Mouse (Mus musculus): ENCODE data around the gene Cdkal1.

The Cdkal1 gene

DNA sequence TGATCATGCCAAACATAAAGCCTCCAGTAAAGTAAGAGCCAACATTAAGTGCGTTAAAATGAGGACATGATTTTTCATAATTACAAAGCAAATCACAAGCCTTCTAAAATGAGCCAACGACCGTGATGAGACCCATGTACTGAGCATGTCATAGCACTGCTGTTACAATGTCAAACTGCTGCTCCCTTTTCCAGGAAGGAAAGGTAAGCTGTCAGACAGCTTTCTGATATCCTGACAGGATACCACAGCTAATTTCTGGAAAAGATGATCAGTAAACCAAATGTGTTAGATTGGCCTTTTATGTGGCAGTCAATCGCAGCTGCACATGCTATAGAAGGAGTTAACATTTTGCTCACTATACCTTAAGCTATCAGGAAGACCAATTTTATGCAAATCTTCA is 44.7 kb downstream of the Cdkal1 start:
- DNase-seq (ENCODE audit: low spot score): no peak

DNA sequence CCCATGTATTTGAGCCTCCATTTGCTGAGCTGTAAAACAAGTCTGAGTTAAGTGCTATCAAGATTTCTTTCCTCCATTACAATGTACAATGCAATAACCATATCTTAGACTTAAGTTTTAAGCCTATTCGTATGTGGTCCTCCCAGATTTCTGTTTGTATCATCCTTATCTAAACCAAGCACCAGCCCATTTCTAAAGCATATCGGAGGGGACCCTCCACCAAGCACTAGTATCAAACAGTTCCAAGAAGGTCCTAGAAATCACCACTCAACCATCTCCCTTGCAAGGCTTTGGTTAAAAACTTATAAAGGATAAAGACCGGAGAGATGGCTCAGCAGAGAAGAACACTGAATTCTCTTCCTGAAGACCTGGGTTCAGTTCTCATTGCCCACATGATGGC is 47.1 kb downstream of the Cdkal1 start:
- DNase-seq (ENCODE audit: low spot score): no peak

- no peak for DNase-seq (ENCODE audit: low spot score)
Observed at GRCm38 (mm10) chr13:29807930-29808329, 47.5 kb downstream of the Cdkal1 start.

DNA sequence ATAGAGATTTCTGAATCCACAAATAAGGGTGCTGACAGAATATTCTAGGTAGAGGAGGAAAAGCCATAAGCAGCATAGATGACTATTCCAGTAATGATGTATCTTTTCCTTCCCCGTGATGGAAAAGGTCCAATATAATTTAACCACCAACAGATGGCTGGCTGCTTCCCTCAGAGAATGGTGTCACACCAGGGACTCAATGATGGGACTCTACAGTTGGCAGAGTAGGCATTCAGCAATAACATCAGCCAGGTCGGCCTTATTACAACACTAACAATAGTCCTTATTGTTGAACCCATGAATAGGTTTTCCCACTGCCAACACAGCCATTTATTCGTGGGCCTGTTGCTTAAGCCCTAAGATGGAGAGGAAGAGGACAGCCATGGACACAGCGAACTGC is 48.6 kb downstream of the Cdkal1 start:
- no peak for DNase-seq (ENCODE audit: low spot score)

DNA sequence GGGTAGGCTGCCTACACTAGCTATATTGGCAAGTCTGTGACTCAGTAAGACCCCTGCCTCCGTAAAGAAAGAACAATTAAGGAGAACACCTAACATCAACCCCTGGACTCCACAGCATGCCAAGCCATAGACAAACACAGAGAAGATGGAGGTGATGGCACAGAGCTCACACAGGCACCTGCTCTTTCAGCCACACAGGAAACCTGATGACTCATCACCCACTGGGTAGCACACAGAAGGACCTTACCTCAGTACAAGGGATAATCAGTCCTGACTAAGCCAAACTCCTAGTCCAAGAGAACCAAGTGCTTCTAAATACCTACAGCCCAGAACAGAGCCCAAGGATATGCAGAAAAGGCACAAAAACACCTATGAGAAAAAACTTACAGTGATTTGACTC is 50.2 kb downstream of the Cdkal1 start:
- DNase-seq (ENCODE audit: low spot score): no peak

GRCm38 (mm10) chr13:29804034-29804433 is 51.4 kb downstream of the Cdkal1 start:
- no peak for DNase-seq (ENCODE audit: low spot score)

DNA sequence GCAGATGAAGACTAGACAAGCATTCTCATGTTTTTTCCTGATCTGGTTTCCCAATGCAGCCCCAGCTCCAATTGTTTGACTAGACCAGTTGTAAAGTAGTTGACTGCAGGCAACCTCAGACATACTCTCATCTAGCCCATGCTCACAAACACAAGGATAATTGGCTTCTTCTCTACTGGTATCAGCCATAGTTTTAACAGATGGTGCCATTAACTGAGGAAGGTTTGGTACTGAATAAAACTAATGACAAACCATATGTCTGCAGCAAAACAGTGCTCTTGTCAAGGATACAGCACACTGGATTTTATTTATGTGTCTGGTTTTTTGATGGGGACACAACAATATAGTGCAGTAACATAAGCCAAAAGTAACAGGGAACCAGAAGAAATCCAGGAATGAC is 52.8 kb downstream of the Cdkal1 start:
- no peak for DNase-seq (ENCODE audit: low spot score)

GRCm38 (mm10) chr13:29800078-29800477 is 55.4 kb downstream of the Cdkal1 start:
- no peak for DNase-seq (ENCODE audit: low spot score)

- DNase-seq (ENCODE audit: low spot score): no peak
Observed at GRCm38 (mm10) chr13:29792112-29792511, 63.4 kb downstream of the Cdkal1 start.

GRCm38 (mm10) chr13:29791439-29791838 is 64.0 kb downstream of the Cdkal1 start:
- no peak for DNase-seq (ENCODE audit: low spot score)

- no peak for DNase-seq (ENCODE audit: low spot score)
Observed at GRCm38 (mm10) chr13:29786984-29787383, 68.5 kb downstream of the Cdkal1 start.

DNA sequence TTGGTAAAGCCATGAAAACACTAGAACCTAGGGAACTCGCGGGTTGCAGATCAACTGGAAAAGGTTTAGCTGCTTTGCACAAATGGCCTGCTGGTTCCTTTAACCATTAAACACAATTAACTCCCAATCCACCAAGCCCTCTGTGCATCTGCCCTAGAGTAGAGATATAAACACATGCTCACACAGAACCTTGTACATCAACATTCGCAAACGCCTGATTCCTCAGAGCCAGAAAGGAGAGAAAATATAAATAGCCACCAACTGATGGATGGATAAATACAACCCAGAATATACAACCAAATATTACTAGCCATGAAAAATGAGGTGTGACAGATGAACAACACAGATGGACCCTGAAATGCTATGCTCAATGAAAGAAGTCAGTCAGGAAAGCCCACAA is 70.6 kb downstream of the Cdkal1 start:
- DNase-seq (ENCODE audit: low spot score): no peak

DNA sequence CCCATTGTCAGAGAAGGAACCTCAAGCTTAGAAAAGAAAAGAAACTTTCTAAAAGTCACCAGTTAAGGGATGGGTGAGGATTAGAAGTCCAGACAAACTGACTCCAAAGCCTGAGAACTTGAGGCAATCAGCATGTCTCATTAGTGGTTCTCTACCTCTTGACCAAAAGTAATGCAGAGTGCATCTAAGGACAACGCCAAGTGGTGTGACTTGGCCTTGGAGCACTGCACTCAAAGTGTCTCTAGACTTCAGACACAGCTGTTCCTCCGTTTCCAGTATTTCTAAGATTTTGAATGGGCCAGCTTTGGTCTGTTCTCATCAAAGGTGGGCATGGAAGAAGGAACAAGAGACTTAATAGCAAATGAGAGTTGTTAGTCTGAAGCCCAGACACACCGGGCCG is 74.1 kb downstream of the Cdkal1 start:
- no peak for DNase-seq (ENCODE audit: low spot score)

DNA sequence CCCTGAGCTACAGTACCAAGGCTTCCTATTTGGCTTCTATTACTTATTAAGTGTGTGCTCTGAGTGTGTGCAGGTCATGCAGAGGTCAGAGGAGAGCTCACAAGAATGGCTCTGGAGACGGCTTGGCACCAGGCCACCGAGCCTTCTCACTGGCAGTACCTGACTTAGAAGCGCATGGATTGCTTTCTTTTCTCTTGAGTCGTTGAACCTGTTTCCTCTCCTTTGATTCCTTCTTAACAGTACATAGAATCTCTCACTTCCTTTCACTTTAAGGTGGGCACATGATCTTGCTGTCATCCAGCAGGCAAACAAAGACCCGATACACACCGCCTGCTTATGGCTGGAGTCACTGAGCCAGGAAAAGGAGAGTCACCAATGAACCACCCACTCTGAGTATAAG is 74.8 kb downstream of the Cdkal1 start:
- DNase-seq (ENCODE audit: low spot score): peak; percentile 73

- DNase-seq (ENCODE audit: low spot score): no peak
Observed at GRCm38 (mm10) chr13:29779519-29779918, 76.0 kb downstream of the Cdkal1 start.

GRCm38 (mm10) chr13:29779116-29779515 is 76.4 kb downstream of the Cdkal1 start:
- no peak for DNase-seq (ENCODE audit: low spot score)

DNA sequence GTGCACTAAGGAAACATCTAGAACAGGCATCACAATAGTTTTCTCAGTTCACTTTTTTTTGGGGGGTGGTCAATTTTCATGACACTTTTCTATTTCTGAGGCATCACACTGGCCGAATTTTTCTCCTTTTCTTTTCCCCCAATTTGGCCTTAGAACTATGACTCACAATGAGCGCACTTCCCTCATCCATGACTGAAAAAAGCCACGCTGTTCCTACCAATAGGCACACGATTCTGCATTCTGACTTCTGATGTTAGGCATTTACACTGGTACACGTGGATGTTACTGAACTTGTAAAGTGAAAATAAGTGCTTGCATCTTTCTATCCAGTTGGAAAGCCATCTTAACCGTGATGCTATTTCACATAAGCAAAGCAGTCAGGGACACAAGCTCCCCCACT is 77.3 kb downstream of the Cdkal1 start:
- DNase-seq (ENCODE audit: low spot score): no peak

- no peak for DNase-seq (ENCODE audit: low spot score)
Observed at GRCm38 (mm10) chr13:29777225-29777624, 78.2 kb downstream of the Cdkal1 start.

DNA sequence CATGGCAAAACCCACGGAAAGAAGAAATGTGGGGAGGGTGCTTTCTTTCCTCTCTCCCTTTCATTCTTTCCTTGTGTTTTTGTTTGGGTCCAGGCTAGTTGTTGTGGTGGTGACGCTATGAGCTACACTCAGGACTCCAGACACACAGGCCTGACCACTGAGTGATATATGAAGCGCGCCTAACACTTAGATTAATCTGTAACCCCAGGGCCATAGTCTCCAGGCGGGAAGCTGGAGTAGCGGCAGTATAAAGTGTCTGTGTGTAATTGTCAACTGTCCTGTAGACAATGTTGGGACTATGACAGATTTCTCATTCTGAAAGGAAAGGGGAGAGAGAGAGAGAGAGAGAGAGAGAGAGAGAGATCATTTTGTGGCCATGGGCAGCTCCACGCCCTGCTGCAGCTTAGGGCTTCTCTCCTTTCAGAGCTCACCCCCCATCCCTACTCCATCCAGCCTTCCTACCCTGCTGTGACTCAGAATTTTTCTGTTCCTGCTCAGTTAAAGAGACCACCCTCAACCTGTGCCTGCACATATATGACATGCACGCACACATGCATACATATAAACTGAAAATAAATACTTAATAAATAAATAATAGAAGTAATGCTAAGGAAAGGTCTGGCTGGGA is 79.8 kb downstream of the Cdkal1 start:
- no peak for DNase-seq (ENCODE audit: low spot score)

DNA sequence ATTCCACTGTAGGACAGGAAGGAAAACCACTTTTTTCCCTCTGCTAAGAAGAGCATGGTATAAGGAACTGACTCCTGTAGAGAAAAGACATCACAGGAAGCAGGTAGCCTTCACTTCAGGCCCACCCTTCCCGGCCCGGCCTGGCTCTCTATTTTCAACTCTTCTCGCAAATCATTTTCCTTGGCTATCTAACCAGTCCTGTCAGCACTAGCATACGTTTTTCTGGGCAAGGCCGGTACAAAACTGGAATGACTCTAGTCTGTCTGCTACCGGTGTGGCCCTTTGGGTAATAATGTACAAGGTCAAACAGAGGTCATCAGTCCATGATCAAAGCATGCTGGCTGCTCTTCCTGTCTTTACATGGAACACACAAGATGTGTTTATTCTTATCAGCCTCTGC is 81.9 kb downstream of the Cdkal1 start:
- DNase-seq (ENCODE audit: low spot score): no peak

DNA sequence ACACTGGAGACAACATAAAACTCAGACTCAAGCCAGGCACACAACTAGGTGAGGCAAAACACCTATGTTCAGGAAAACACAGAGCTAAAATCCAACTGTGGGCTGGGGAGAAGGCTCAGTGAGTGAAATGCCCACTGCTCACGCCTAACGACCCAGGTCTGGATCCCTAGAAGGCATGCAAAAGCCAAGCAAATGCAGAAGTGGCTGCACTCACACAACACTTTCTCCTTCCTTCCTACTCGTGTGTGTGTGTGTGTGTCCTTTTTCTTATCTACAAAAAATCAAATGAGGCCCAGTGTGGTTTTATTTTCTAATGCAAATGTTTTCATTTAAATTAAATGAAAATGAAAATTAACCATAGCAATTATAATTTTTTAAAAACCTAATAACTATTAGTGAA is 82.5 kb downstream of the Cdkal1 start:
- DNase-seq (ENCODE audit: low spot score): no peak

GRCm38 (mm10) chr13:29769647-29770436 is 85.6 kb downstream of the Cdkal1 start:
- DNase-seq (ENCODE audit: low spot score): peak; percentile 75

DNA sequence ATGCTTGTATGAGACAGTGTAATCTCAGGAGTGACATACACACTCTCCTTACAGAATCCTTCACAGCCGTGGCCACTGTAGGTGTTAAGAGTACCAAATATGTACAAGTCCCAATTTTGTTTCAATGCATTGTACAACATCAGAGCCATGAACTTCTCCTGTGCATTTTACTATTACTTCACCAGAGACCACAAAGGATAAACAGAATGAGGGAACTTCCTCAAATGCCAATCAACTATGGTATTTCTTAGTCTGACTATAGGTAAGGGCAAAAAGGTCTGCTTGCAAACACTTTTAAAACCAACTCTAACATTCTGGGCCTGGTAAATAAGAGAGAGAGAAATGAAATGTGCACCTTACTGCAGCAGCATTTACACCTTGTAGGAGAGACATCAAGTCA is 87.4 kb downstream of the Cdkal1 start:
- no peak for DNase-seq (ENCODE audit: low spot score)

GRCm38 (mm10) chr13:29767587-29767986 is 87.9 kb downstream of the Cdkal1 start:
- DNase-seq (ENCODE audit: low spot score): no peak
